Mouse (Mus musculus) brain, embryonic 14.5 days (tissue): ENCODE data around the gene Zfp560. TPM values are rescaled to one million over a fixed set of nuclear protein-coding genes. Genes with fewer than 3 reads are reported as not detected.
"Not testable (repeated sequence)": the region's sequence is repeated elsewhere in the genome, so short reads cannot be mapped to it uniquely, and the experiment has no call there.

Experiments used
- DNase-seq: peaks from one replicate; pipeline ENCODE4 v3.0.0-alpha.2; 2011; ENCODE audit warnings: low read depth
- CTCF ChIP-seq: fragments of 200-500 bp; IDR thresholded peaks from 2 replicates; pipeline ENCODE4 v1.5.1; 2012; ENCODE audit warnings: inconsistent platforms, mild to moderate bottlenecking, moderate library complexity, borderline replicate concordance; ENCODE audit not compliant: insufficient read depth, insufficient read length; ENCODE audit errors: extremely low read depth
- POLR2A ChIP-seq: fragments of 200-500 bp; IDR thresholded peaks from 2 replicates; pipeline ENCODE4 v1.6.1; 2012; ENCODE audit warnings: mild to moderate bottlenecking, inconsistent platforms, borderline replicate concordance; ENCODE audit not compliant: poor library complexity, insufficient read depth, insufficient read length, severe bottlenecking; ENCODE audit errors: extremely low read depth
- polyA plus RNA-seq: library from polyadenylated mRNA; depleted of rRNA; stranded (reverse); fragments of >200 nt; gene quantifications from 2 replicates; pipeline ENCODE4 v1.2.3, GENCODE M21; 2012; rRNA removed

Zfp560 gene
- polyA plus RNA-seq: 21.5 and 28.2 TPM in 2 replicates

DNA sequence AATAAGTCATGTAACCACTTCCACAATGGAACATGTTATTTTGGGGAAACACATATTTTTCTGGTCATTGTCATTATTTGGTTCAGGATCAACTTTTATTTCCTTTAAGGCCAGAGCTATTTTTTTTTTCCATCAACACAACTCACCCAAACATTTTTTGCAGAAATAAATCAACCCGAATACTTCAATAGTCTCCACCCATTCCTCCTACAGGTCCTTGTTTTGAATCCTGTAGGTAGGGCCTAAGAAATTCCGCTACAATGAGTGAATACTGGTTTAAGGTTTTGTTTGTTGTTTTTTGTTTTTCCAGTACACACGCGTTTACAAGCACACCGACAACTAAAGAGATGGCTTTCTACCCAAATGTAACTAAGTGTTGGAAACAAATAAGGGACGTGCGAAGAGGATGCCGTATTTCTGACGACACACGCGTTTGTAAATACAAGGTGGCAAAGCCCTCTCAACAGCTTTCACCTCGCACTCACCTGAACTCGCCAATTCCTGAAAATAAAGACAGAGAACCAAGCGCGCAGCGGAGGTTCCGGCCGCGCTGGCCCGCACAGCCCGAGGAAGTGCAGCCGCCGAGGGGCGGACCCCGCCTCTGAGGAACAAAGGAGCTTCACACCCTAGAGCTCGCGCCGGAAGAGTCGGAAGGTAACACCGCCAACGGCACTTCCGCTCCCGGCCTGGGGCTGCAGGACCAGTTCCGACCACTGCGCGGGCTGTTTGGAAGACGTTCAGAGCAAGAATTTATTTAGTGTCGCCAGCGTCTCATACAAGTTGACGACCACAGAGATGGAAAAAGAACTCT is at the start of gene Zfp560:
Gene Zfp560 (minus strand): TSS at position 646 of the 811 bp plus-strand sequence.
- DNase-seq: peak; percentile 97
- TF ChIP-seq POLR2A (peak; percentile 92), CTCF (peak; percentile 77)

DNA sequence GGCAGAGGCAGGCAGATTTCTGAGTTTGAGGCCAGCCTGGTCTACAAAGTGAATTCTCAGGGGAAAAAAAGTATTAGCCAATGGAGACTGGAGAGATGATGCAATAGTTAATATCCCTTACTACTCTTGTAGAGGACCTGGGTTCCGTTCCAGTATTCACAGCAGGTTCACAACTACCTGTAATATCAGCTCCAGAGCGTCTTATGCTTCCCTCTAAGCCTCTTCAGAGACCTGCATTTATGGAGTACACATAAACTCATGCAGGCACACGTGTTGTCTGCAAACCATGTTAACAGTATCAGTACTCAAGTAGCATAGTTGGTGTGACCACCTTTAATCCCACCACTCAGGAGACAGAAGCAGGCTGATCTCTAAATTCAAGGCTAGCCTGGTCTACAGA is 45.0 kb upstream of the Zfp560 start:
- no peak for TF ChIP-seq POLR2A
- TF ChIP-seq CTCF: no peak
- no peak for DNase-seq

DNA sequence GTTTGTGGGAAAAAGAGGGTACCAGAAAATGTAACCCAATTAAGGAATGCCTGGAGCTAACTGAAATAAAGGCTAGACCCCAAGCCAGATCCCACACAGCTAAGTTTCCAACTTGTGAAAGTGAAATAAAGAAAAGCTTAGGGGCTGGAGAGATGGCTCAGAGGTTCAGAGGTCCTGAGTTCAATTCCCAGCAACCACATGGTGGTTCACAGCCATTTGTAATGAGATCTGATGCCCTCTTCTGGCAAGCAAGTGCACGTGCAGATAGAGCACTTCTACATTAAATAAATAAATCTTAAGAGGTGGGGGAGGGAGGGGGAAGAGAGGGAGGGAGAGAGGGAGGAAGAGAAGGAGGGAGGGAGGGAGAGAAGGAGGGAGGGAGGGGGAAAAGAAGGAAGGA is 26.5 kb upstream of the Zfp560 start:
- DNase-seq: no peak
- TF ChIP-seq POLR2A: no peak
- no peak for TF ChIP-seq CTCF

DNA sequence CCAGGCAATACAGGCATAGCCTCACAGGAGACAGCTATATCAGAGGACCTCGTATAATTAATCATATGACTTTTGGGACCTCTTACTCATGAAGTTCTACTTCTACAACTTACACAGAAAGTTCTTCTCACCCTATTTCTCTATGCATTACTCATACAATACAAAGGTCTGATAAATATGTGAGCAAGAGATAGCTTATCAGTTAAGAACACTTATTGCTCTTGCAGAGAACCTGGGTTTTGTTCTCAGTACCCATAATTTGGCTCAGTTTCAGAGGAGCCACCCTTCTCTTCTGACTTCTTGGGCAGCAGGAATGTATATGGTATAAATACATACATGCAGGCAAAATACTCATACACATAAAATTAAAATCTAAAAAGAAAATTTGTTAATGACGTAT is 24.3 kb upstream of the Zfp560 start:
- no peak for DNase-seq
- no peak for TF ChIP-seq CTCF
- TF ChIP-seq POLR2A: no peak

DNA sequence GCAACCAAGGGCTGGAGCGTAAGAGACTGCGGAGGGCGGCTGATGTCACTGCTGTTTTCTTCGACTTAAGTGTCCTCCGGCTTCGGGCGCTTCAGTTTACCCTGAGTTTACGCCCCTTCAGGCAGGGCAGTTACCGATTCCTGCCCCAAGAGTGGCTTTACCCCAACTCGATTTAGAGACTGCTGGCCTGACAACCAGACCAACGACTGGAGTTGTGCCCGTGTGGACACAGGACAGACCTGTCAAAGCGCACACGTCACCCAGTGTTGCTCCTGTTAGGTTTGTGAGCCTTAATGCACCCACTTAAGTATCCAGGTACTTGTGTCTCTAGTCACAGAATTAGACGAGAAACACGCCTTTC is 346 bp upstream of the Zfp560 start:
- no peak for TF ChIP-seq POLR2A
- no peak for TF ChIP-seq CTCF
- no peak for DNase-seq

DNA sequence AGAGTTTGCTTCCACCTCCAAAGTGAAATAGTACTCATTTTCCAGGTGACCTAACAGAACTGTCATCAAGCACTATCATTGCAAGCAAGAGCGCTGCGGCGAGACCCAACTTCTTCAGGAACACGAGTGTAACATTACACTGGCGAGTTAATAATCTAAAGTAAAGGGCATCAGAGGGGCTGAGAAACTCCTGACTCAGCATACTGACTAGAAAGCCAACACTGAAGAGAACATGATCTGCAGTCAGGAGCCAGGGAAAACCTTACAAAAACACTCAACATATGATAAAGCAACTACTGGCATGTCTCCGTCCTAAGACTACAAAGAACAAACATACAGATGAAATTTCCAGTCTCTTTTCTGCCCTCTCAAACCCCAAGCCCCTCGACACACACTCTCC is 1.3 kb downstream of the Zfp560 start:
- no peak for TF ChIP-seq CTCF
- no peak for TF ChIP-seq POLR2A
- peak; percentile 0 for DNase-seq

DNA sequence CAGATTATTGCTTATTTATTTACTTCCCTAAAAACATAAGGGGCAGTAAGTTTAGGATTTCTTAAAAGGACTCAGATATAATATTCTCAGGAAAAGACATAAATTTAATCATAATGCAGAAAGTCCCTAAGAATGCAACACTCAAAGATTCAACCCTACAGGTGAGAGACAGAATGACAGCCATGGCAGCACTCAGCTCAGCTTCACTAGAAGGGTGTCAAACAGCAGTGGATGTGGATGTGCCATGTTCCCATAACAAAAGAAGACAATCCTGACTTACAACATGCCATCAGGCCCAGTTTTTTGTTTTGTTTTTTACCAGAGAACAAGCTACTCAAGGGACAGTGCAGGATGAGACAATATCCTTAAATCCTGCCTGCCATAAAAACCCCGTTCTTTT is 10.3 kb downstream of the Zfp560 start:
- no peak for TF ChIP-seq POLR2A
- TF ChIP-seq CTCF: no peak
- DNase-seq: no peak

DNA sequence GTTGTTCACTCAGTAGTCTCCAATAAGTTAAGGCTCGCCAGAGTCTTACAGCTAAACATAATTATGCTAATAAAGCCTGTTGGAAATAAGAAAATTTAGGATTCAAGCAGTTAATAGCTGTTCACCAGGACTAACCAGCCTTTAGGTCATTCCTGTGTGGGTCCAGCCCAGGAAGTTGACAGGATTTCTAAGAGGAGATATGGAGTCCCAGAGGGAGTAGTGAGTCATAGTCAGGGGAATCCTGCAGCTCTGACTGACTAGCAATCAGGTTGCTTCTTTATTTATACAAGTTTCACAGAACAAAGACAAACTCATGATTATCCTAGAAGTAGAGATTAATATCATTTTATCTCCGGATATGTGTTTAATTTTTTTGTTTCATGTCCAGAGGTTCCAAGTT is 17.7 kb downstream of the Zfp560 start:
- TF ChIP-seq CTCF (no peak), POLR2A (no peak)
- no peak for DNase-seq

DNA sequence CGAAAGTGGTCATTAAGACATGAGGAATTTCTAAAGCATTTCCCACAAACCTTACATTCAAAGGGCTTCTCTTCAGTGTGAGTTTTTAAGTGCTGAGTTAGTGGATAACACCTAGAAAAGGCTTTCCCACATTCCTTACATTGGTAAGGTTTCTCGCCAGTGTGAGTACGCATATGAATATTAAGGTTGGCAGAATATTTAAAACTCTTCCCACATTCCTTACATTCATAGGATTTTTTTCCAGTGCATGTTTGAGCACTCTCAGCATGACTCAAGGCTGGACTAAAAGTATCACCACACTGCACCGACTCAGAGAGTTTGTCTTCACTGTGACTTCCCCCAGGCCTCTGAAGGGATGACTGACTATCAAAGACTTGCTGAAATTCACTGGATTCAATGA is 36.5 kb downstream of the Zfp560 start:
- TF ChIP-seq POLR2A: no peak
- no peak for TF ChIP-seq CTCF
- DNase-seq: no peak

DNA sequence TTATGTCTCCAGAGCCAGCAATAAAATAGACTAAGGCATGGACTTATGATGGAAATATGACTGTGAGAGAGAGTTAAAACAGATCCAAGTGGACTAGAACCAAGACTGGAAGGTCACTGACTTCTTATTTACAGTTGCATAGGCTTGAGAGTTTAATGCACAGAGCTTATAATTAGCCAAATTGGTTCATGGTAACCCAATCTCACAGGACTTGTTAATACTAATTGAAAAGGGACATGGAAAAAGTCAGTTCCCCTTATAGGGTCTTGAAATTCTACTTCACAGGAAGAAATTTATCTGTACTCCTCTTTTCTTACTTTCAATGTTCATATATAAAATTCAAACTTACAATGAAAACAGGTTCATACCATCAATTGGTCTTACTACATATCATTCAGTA is 49.0 kb downstream of the Zfp560 start, which contains the start of gene Olfr18:
Gene Olfr18 (minus strand): TSS at position 101 of the 400 bp plus-strand sequence.
- no peak for TF ChIP-seq POLR2A
- TF ChIP-seq CTCF: no peak

DNA sequence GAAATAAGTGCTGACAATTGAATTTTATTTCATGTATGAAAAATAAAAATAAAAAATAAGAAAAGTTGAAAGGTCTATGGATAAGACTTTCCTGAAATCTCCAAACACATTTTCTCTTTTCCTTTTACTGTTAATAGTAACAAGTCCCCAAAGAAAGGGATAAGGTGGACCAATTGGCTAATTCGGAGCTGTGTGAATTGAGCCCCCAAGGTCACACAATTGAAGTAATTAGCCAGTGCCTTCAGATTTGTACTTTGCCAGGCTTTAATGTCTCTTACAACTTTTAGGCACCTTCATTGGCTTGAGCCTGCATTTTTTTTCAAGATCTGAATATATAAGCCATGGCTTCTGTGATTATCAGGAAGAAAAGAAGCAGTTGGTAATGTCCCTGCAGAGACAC is 86.7 kb downstream of the Zfp560 start, which contains the start of gene Olfr873:
Gene Olfr873 (plus strand): TSS at position 301 of the 400 bp plus-strand sequence.
- no peak for TF ChIP-seq CTCF
- TF ChIP-seq POLR2A: no peak
- DNase-seq: no peak

More for the DNA sequence above, 49.0 kb downstream of the Zfp560 start, which contains the start of gene Olfr18:
- no peak for DNase-seq

DNA sequence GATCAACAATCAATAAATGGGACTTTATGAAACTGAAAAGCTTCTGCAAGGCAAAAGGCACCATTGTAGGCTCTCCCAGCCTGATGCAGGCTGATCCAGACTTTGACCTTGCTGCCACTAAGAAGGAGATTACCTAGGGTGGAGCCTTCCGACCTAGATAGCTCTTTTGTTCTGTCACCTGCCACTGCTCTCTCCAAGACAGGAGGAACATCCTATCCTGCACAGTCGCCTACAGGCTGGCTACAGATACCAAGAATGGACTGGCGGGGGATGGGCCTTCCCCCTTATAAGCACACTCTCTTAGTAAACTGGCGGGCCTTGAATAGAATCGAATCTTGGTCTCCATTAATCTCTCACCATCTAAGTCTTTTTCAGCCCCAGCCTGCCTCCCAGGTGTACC is 89.4 kb downstream of the Zfp560 start:
- not testable (repeated sequence) for DNase-seq

Other genes starting within 250 kb of the Zfp560 start
- not detected in 2 replicates for gene Olfr870, start 211.1 kb downstream of the Zfp560 start, polyA plus RNA-seq
- not detected in 2 replicates for gene Olfr871, start 173.0 kb downstream of the Zfp560 start, polyA plus RNA-seq
- not detected in 2 replicates for gene Olfr872, start 148.1 kb downstream of the Zfp560 start, polyA plus RNA-seq
- gene Olfr39, start 102.8 kb downstream of the Zfp560 start, polyA plus RNA-seq: not detected in 2 replicates
- not detected in 2 replicates for gene Olfr873, start 86.6 kb downstream of the Zfp560 start, polyA plus RNA-seq
- 0.10 and 0.25 TPM in 2 replicates for gene Olfr18, start 49.1 kb downstream of the Zfp560 start, polyA plus RNA-seq
- gene Zfp26, start 75.0 kb upstream of the Zfp560 start, polyA plus RNA-seq: 16.3 and 17.9 TPM in 2 replicates
- 25.3 and 29.1 TPM in 2 replicates for gene Zfp426, start 107.6 kb upstream of the Zfp560 start, polyA plus RNA-seq
- gene Zfp266, start 136.2 kb upstream of the Zfp560 start, polyA plus RNA-seq: 50.5 and 56.4 TPM in 2 replicates
- gene Zfp846, start 196.1 kb upstream of the Zfp560 start, polyA plus RNA-seq: 22.5 and 26.5 TPM in 2 replicates